Mouse (Mus musculus): ENCODE measurements around the gene Cdc14a. TPM values are rescaled to one million over a fixed set of nuclear protein-coding genes. Genes with fewer than 3 reads are reported as not detected.

The Cdc14a gene
- total RNA-seq, 2 experiments from 2014 or later = 4.3 to 4.5 TPM

DNA sequence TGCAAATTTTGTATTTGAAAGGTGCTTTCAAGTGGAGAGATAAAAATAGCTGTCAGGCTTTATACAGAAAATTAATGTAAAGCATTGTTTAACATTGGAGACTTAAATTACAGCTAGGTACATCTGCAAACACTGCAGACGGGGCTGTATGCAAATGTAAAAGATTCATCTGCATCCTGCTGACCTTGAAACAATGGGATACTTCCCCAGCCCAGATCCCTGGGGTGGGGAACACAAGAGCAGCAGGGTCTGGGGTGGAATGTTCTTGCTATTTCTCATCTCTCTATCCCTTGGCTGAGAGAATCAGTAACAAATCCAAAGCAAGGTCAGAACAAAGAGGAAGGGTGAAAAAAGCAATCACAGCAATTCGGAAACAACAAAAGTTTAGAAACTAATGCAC is 139.8 kb downstream of the Cdc14a start:
- no peak for DNase-seq (ENCODE audit: extremely low spot score in 1 of 2, low spot score in 1 of 2)

GRCm38 (mm10) chr3:116281663-116282062 is 142.2 kb downstream of the Cdc14a start:
- no peak for DNase-seq (ENCODE audit: extremely low spot score in 1 of 2, low spot score in 1 of 2)

GRCm38 (mm10) chr3:116277146-116277545 is 146.7 kb downstream of the Cdc14a start:
- no peak for DNase-seq (ENCODE audit: extremely low spot score in 1 of 2, low spot score in 1 of 2)

DNA sequence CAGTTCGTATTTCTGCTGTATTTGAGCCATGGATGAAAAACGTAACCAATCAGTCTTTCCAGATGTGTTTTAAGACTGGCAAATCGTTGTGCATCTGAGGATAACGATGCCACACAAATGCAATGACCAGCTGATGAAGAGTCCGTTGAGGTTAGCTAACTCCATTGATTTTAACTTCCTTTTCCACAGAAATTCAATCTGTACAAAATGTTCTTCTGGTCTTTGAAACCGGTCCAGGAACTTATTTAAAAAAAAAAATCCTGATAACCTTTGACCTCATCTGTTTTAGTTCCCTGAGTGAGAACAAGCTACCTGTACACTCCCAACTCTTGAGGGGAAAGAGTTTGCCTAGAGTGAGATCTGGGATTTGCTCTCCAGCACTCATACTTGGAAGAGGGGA is 152.2 kb downstream of the Cdc14a start:
- no peak for DNase-seq (ENCODE audit: extremely low spot score in 1 of 2, low spot score in 1 of 2)

GRCm38 (mm10) chr3:116267036-116267654 is 156.7 kb downstream of the Cdc14a start:
- no peak for DNase-seq (ENCODE audit: extremely low spot score in 1 of 2, low spot score in 1 of 2)

DNA sequence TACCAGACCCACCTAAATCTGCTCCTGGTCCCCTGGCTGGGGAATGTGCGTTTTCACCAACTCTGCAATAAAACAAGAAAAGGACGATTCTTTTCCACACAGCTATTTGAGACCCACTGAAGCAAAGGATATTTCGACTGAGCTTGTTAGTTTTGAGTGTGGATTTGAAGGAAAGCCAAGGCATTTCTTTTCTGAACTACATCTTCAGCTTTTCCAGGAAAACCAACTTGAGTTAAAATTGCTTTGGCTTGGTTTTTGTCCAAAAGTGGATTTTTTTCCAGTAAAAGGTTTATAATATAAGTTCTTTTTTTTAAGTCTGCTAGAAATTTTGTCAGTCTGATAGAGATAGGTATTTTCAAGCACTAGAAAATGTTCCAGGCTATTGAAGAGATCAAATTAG is 157.5 kb downstream of the Cdc14a start:
- no peak for DNase-seq (ENCODE audit: extremely low spot score in 1 of 2, low spot score in 1 of 2)

- no peak for DNase-seq (ENCODE audit: extremely low spot score in 1 of 2, low spot score in 1 of 2)
Measured at GRCm38 (mm10) chr3:116263977-116264376, 159.9 kb downstream of the Cdc14a start.

DNA sequence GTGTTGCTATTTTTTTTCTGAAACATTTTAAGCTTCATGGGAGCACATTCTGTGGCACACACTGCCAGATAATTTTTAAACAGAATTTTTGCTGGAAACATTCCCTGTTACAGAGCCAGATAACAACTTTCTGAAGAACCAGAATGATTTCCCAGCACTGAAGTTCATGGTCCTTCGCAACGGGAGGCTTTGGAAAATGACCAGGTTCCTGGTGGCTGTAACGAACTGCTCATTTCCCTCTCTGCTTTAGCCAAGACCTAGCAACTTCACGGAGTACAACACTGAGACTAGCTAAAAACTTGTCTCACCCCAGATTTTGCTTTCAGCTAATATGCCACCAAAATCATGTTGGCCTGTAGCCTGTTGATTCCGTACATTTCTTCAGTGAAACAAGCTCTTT is 160.8 kb downstream of the Cdc14a start:
- no peak for DNase-seq (ENCODE audit: extremely low spot score in 1 of 2, low spot score in 1 of 2)

- DNase-seq (ENCODE audit: extremely low spot score in 1 of 2, low spot score in 1 of 2) = no peak
Measured at GRCm38 (mm10) chr3:116256104-116256503, 167.7 kb downstream of the Cdc14a start.

DNA sequence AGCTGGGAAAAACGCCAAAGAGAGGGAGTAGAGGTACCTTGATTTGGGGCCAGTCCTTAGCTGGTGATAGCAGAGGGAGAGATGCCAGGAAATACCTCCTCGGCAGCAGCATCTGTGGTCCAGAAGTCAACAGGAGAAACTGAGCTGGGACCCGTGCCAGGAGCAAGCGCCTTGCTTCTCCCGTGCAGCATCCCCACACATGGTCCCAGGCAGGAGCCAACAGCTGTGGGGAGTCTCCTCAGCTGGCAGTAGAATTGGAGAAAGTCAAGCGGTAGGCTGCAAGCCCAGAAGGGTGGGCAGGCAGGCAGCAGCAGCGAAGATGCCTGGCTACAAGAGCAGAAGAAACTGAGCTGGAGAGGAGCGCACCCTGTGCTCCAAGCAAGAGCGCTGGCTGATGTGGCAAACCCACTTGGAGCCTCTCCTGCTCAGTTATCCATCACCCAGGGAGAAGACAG is 170.7 kb downstream of the Cdc14a start, which contains the start of gene Gpr88:
Gpr88 (minus strand) TSS at position 427 of the 455 bp plus-strand sequence.
- peak; percentile 57 to 58 for DNase-seq (ENCODE audit: extremely low spot score in 1 of 2, low spot score in 1 of 2)

DNA sequence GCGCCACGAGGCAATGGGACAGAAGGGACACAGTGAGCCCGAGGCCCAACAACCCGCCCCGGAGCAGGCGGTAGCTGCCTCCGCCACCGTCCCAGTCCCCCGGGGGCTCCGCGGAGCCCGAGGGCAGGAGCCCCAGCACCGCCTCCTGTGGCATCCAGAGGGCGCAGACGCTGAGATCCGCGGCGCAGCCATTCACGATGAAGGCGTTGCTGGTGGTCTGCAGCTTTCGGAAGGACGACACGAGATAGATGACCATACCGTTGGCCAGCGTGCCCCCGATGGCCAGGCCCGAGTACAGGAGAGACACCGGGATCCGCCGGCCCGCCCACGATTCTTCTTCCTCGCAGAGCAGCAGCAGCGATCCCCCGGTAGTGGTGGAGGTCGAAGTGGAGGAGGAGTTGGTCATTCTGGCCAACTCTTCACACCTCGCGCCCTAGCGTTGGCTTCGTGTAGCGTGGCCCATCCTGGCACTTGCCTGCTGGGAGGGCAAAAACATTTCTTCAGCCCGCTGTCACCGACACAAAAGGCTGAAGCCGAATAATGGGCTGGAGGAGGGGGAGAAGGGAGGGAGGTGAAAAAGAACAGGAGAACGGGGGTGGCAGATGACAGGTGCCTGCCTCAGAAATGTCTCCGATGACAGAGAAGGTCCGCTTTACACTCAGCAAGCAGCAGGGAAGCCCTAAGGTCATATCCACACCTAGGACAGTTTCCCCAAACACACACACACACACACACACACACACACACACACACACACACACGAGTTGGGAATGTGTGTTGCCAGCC is 171.4 kb downstream of the Cdc14a start:
- DNase-seq (ENCODE audit: extremely low spot score in 1 of 2, low spot score in 1 of 2) = peak; percentile 8 to 28

GRCm38 (mm10) chr3:116251481-116252254 is 172.2 kb downstream of the Cdc14a start:
- peak; percentile 10 to 16 for DNase-seq (ENCODE audit: extremely low spot score in 1 of 2, low spot score in 1 of 2)

DNA sequence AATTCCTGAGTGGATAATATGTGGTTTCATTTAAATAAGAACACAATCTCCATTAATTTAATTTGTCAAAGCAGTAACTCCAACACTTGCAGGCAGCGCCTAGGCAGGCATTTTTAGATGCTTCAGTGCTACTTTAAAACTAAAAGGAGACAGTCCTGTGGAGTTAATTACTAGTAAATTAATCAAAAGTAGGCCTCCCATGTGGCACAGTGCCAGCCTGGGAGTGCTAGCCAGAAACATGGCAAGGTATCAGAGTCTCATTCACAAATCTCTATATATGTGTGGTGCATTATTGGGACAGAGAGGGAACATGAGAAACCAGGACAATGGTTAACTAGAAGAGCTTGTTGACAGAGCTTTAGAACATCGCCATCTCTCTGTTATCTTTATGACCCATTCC is 174.8 kb downstream of the Cdc14a start:
- no peak for DNase-seq (ENCODE audit: extremely low spot score in 1 of 2, low spot score in 1 of 2)

GRCm38 (mm10) chr3:116244476-116244875 is 179.4 kb downstream of the Cdc14a start:
- DNase-seq (ENCODE audit: extremely low spot score in 1 of 2, low spot score in 1 of 2) = no peak

GRCm38 (mm10) chr3:116242685-116243084 is 181.1 kb downstream of the Cdc14a start:
- DNase-seq (ENCODE audit: extremely low spot score in 1 of 2, low spot score in 1 of 2) = no peak

DNA sequence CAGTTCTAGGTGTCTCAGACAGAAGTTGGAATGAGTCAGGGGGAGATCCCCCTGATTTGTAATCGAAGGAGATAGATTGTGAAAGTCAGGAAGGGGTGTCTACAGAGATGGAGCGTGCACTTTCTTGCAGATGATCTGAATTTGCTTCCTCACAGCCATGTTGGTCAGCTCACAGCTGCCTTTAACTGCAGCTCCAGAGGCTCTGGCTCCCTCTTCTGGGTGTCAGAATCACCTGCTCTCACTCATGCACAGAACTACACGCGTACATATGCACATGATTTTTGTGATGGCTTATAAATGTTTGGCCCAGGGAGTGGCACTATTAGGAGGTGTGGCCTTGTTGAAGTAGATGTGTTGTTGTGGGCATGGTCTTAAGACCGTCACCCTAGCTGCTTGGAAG is 186.3 kb downstream of the Cdc14a start:
- DNase-seq (ENCODE audit: extremely low spot score in 1 of 2, low spot score in 1 of 2) = no peak

DNA sequence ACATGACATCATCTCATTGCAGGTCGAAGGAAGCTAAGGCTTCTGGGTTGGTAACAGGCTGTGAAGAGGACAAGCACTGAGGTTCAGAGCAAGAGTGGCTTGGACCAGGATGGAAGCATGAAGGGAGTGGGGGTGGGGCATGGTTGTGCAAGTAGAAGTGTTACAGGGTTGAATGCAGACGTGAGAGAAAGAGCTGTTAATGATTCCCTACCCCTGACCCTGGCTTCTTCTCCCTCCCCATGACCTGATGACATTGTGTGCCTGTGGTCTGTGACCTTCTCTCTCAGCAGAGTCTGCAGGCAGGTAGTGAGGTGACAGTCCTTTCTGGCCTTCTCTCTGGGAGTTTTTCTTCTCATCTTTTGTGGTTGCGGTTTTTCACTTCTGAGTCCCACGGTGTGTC is 187.0 kb downstream of the Cdc14a start:
- DNase-seq (ENCODE audit: extremely low spot score in 1 of 2, low spot score in 1 of 2) = no peak

- DNase-seq (ENCODE audit: extremely low spot score in 1 of 2, low spot score in 1 of 2) = no peak
Measured at GRCm38 (mm10) chr3:116233515-116233914, 190.3 kb downstream of the Cdc14a start.

DNA sequence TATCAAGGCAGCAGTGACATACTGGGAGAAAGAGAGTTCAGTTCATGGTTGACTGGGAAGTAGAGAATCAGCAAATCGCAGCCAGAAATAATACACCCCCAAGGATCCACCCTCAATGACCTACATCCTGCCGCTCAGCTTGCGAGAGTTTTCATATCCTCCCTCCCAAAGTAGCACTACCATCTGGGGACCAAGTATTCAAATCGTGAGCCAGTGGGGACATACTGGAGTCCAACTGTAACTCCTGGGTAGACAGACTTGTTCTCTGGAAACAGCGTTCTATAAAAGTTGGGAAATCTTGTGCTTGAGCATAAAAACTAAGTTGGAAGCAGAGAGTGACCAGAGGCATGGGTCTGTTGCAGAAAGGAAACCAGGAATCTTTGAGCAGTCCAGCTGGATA is 191.1 kb downstream of the Cdc14a start:
- no peak for DNase-seq (ENCODE audit: extremely low spot score in 1 of 2, low spot score in 1 of 2)

DNA sequence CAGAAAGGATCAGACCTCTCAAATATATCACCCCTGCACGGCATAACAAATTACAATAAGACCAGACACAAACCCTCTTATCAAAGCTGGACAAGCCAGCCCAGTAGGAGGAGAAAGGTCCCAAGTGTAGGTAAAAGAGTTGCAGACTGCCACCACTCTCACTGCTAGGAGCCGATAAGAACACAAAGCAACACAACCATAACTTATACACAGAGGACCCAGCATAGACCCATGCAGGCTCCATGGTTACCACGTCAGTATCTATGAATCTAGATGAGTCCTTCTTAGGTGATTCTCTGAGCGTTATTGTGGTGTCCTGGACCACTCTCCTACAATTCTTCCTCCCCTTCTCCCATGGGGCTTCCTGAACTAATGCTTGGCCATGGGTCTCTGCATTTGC is 194.5 kb downstream of the Cdc14a start:
- no peak for DNase-seq (ENCODE audit: extremely low spot score in 1 of 2, low spot score in 1 of 2)
